Mouse (Mus musculus): ENCODE data around the gene Tbx19. TPM values are rescaled to one million over a fixed set of nuclear protein-coding genes. Genes with fewer than 3 reads are reported as not detected.

Tbx19 gene
- polyA plus RNA-seq, 1 experiment from 2014 or later: not detected

DNA sequence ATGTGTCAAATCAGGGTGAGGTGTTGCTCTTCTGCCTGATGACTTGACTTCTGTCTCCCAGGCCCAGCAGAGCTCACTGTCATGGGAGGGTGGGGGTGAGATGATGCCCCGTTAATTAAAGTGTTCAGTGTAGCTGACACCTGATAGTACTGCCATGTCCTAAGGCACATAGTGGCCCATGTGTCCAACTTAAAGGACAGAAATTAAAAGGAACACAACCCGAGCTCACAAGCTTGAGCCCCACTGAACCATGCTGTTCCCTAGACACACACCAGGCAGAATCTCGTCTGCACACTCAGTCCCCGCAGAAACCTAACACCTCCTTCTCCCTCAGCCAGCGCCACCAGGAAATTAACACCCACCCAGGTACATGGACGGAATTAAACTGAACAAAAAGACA lies 4.3 kb upstream of the Tbx19 start:
- Histone ChIP-seq H3K9me3 (ENCODE audit: low read length) (0 out of 2 replicates have a peak, but pooled peaks cover 5% of the 10 kb centered on the region), H3K9ac (replicated peaks; ENCODE audit: low read length) (no peak overlapping the region), H3K27ac (ENCODE audit: low read length) (no peak overlapping the region), H3K27me3 (ENCODE audit: insufficient read depth, low read length) (no peaks in the 10 kb centered on the region), H3K4me3 (ENCODE audit: low read length) (no peak overlapping the region), H3K4me1 (ENCODE audit: insufficient read depth, low read length) (no peaks in the 10 kb centered on the region), H3K36me3 (ENCODE audit: insufficient read depth, low read length) (no peaks in the 10 kb centered on the region), H3K4me2 (replicated peaks; ENCODE audit: low read depth, low read length) (no peak overlapping the region)
- 40% methylated on average over 6 of the region's 6 CpGs for WGBS
- ATAC-seq (ENCODE audit: low FRiP score, low TSS enrichment): peak; percentile 61

GRCm38 (mm10) chr1:165158841-165159240 lies 1.7 kb downstream of the Tbx19 start:
- Histone ChIP-seq H3K4me1 (ENCODE audit: insufficient read depth, low read length) (no peaks in the 10 kb centered on the region), H3K9ac (replicated peaks; ENCODE audit: low read length) (no peak overlapping the region), H3K27me3 (ENCODE audit: insufficient read depth, low read length) (no peaks in the 10 kb centered on the region), H3K9me3 (ENCODE audit: low read length) (no peaks in the 10 kb centered on the region), H3K27ac (ENCODE audit: low read length) (no peak overlapping the region), H3K4me2 (replicated peaks; ENCODE audit: low read depth, low read length) (no peak overlapping the region), H3K36me3 (ENCODE audit: insufficient read depth, low read length) (no peaks in the 10 kb centered on the region), H3K4me3 (ENCODE audit: low read length) (no peak overlapping the region)
- 76% methylated on average over 10 of the region's 10 CpGs for WGBS
- ATAC-seq (ENCODE audit: low FRiP score, low TSS enrichment): no peak

DNA sequence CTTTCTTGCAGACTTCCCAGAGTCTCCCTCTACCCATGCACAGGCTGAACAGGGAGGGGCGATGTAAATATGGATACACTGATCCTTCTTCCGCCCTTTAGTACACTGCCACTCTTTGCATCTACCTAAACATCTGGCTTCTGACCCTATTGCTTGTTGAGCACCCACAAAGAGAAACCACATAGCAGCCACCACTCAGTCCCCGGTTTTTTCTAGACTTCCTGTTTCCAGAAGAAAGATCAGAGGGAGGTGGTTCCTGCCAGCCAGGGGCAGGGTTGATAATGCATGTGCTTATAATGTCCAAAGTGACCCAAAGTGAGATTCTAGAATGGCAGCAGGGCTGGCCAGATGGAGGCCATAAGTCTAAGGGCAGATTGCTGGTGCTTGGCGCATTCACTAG lies 6.4 kb downstream of the Tbx19 start:
- 68% methylated on average over 4 of the region's 4 CpGs for WGBS

DNA sequence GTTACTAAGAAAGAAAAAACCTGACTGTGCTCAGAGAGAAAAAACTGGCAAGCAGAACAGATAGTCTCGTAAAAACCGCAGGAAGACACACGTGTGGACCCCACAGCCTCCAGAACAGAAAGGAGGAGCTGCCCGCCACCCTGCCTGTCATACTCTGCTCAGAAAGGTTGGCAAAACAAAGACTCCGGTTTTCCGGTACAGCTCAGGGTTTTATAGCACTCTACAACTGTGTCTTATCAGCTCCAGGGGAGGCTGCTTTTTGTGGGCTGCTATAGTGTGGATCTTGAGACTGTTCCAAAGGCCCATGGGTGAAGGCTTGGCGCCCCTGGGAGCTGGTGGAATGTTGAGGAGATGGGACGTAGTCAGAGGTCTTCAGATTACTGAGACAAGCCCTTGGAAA lies 9.4 kb downstream of the Tbx19 start:
- H3K4me3 ChIP-seq (ENCODE audit: low read length): no peak overlapping the region
- no peaks in the 10 kb centered on the region for H3K27me3 ChIP-seq (ENCODE audit: insufficient read depth, low read length)
- no peak overlapping the region for H3K9ac ChIP-seq (replicated peaks; ENCODE audit: low read length)
- H3K27ac ChIP-seq (ENCODE audit: low read length): no peak overlapping the region
- 42% methylated on average over 8 of the region's 8 CpGs for WGBS
- no peak for ATAC-seq (ENCODE audit: low FRiP score, low TSS enrichment)
- no peak overlapping the region for H3K4me2 ChIP-seq (replicated peaks; ENCODE audit: low read depth, low read length)
- no peaks in the 10 kb centered on the region for H3K4me1 ChIP-seq (ENCODE audit: insufficient read depth, low read length)
- no peaks in the 10 kb centered on the region for H3K36me3 ChIP-seq (ENCODE audit: insufficient read depth, low read length)
- H3K9me3 ChIP-seq (ENCODE audit: low read length): no peaks in the 10 kb centered on the region

More for the DNA sequence above, 6.4 kb downstream of the Tbx19 start:
- H3K36me3 ChIP-seq (ENCODE audit: insufficient read depth, low read length): no peaks in the 10 kb centered on the region
- H3K4me3 ChIP-seq (ENCODE audit: low read length): no peak overlapping the region
- no peak for ATAC-seq (ENCODE audit: low FRiP score, low TSS enrichment)
- no peak overlapping the region for H3K4me2 ChIP-seq (replicated peaks; ENCODE audit: low read depth, low read length)
- no peaks in the 10 kb centered on the region for H3K27me3 ChIP-seq (ENCODE audit: insufficient read depth, low read length)
- H3K27ac ChIP-seq (ENCODE audit: low read length): no peak overlapping the region
- H3K4me1 ChIP-seq (ENCODE audit: insufficient read depth, low read length): no peaks in the 10 kb centered on the region
- H3K9me3 ChIP-seq (ENCODE audit: low read length): no peaks in the 10 kb centered on the region
- no peak overlapping the region for H3K9ac ChIP-seq (replicated peaks; ENCODE audit: low read length)

DNA sequence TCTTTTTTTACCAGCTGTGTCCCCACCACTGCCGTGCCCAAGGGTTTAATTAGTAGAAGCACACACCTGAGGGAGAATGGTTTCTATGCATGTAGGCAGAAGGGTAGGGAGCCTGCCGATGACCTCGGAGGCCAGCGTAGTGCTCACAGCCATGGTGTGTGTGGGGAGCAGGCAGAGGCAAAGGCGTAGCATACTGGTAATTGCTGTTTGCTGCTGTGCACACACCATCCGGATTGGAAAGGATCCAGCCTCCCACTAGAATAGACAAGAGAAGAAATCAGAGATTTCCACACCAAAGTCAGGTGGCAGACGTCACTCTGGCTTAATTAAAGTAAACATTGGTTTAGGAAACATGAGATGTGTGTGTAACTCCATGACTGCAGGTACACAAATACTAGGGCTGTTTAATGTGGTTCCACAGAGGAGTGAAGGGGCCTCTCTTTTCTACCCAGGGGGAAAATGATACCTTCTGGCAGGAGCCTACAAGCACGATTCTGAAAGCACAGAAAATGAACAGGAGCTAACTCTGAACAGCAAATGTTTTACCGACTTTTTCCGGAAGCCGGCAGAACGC lies 18.1 kb downstream of the Tbx19 start:
- H3K4me2 ChIP-seq (replicated peaks; ENCODE audit: low read depth, low read length): no peak overlapping the region
- H3K9me3 ChIP-seq (ENCODE audit: low read length): peaks cover 4% of the 10 kb centered on the region; the same call in 1 of the 2 replicates
- H3K9ac ChIP-seq (replicated peaks; ENCODE audit: low read length): no peak overlapping the region
- WGBS: 42% methylated on average over 12 of the region's 12 CpGs
- no peak overlapping the region for H3K27ac ChIP-seq (ENCODE audit: low read length)
- no peaks in the 10 kb centered on the region for H3K4me1 ChIP-seq (ENCODE audit: insufficient read depth, low read length)
- peak; percentile 79 for ATAC-seq (ENCODE audit: low FRiP score, low TSS enrichment)
- no peaks in the 10 kb centered on the region for H3K27me3 ChIP-seq (ENCODE audit: insufficient read depth, low read length)
- no peak overlapping the region for H3K4me3 ChIP-seq (ENCODE audit: low read length)
- no peaks in the 10 kb centered on the region for H3K36me3 ChIP-seq (ENCODE audit: insufficient read depth, low read length)

GRCm38 (mm10) chr1:165140227-165140626 lies 20.3 kb downstream of the Tbx19 start:
- H3K4me3 ChIP-seq (ENCODE audit: low read length): no peak overlapping the region
- H3K4me1 ChIP-seq (ENCODE audit: insufficient read depth, low read length): no peaks in the 10 kb centered on the region
- ATAC-seq (ENCODE audit: low FRiP score, low TSS enrichment): no peak
- no peak overlapping the region for H3K9ac ChIP-seq (replicated peaks; ENCODE audit: low read length)
- no peak overlapping the region for H3K4me2 ChIP-seq (replicated peaks; ENCODE audit: low read depth, low read length)
- no peaks in the 10 kb centered on the region for H3K27me3 ChIP-seq (ENCODE audit: insufficient read depth, low read length)
- 77% methylated on average over 3 of the region's 3 CpGs for WGBS
- no peaks in the 10 kb centered on the region for H3K36me3 ChIP-seq (ENCODE audit: insufficient read depth, low read length)
- no peak overlapping the region for H3K27ac ChIP-seq (ENCODE audit: low read length)
- peaks cover 4% of the 10 kb centered on the region; the same call in 1 of the 2 replicates for H3K9me3 ChIP-seq (ENCODE audit: low read length)

DNA sequence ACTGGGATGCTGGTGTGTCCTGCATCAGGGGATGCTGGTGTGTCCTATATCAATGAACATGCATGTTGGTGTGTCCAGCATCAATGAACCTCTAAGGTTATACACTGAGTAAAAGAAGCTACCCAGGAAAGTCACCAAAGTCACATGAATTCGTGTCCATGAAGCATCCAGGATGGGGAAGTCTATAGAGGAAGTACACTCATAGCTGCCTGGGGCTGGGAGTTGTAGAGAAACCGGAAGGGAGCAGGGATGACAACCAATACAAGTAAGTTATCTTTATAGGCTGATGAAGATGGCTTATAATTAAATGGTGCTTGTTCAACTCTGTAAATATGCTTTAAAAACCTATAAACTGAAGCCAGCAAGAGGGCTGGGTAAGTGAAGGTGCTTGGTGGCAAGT lies 26.7 kb downstream of the Tbx19 start:
- Histone ChIP-seq H3K27me3 (ENCODE audit: insufficient read depth, low read length) (no peaks in the 10 kb centered on the region), H3K4me2 (replicated peaks; ENCODE audit: low read depth, low read length) (no peak overlapping the region), H3K27ac (ENCODE audit: low read length) (no peak overlapping the region), H3K4me1 (ENCODE audit: insufficient read depth, low read length) (no peaks in the 10 kb centered on the region), H3K9ac (replicated peaks; ENCODE audit: low read length) (no peak overlapping the region), H3K4me3 (ENCODE audit: low read length) (no peak overlapping the region), H3K36me3 (ENCODE audit: insufficient read depth, low read length) (no peaks in the 10 kb centered on the region), H3K9me3 (ENCODE audit: low read length) (no peaks in the 10 kb centered on the region)
- 68% methylated on average over 2 of the region's 2 CpGs for WGBS
- ATAC-seq (ENCODE audit: low FRiP score, low TSS enrichment): no peak

GRCm38 (mm10) chr1:165133279-165133678 lies 27.3 kb downstream of the Tbx19 start:
- Histone ChIP-seq H3K4me2 (replicated peaks; ENCODE audit: low read depth, low read length) (no peak overlapping the region), H3K9me3 (ENCODE audit: low read length) (no peaks in the 10 kb centered on the region), H3K36me3 (ENCODE audit: insufficient read depth, low read length) (no peaks in the 10 kb centered on the region), H3K27me3 (ENCODE audit: insufficient read depth, low read length) (no peaks in the 10 kb centered on the region), H3K4me1 (ENCODE audit: insufficient read depth, low read length) (no peaks in the 10 kb centered on the region), H3K27ac (ENCODE audit: low read length) (no peak overlapping the region), H3K4me3 (ENCODE audit: low read length) (no peak overlapping the region), H3K9ac (replicated peaks; ENCODE audit: low read length) (no peak overlapping the region)
- ATAC-seq (ENCODE audit: low FRiP score, low TSS enrichment): no peak
- WGBS: 57% methylated on average over 5 of the region's 5 CpGs

- no peak overlapping the region for H3K9ac ChIP-seq (replicated peaks; ENCODE audit: low read length)
- no peak overlapping the region for H3K4me3 ChIP-seq (ENCODE audit: low read length)
- no peak overlapping the region for H3K27ac ChIP-seq (ENCODE audit: low read length)
- no peaks in the 10 kb centered on the region for H3K9me3 ChIP-seq (ENCODE audit: low read length)
- no peaks in the 10 kb centered on the region for H3K27me3 ChIP-seq (ENCODE audit: insufficient read depth, low read length)
- no peak overlapping the region for H3K4me2 ChIP-seq (replicated peaks; ENCODE audit: low read depth, low read length)
- peak; percentile 23; the same call in 1 of the 2 replicates for ATAC-seq (ENCODE audit: low FRiP score, low TSS enrichment)
- 74% methylated on average over 14 of the region's 14 CpGs for WGBS
- no peaks in the 10 kb centered on the region for H3K4me1 ChIP-seq (ENCODE audit: insufficient read depth, low read length)
- no peaks in the 10 kb centered on the region for H3K36me3 ChIP-seq (ENCODE audit: insufficient read depth, low read length)
These were observed 28.2 kb downstream of the Tbx19 start for GRCm38 (mm10) chr1:165132187-165132877.

DNA sequence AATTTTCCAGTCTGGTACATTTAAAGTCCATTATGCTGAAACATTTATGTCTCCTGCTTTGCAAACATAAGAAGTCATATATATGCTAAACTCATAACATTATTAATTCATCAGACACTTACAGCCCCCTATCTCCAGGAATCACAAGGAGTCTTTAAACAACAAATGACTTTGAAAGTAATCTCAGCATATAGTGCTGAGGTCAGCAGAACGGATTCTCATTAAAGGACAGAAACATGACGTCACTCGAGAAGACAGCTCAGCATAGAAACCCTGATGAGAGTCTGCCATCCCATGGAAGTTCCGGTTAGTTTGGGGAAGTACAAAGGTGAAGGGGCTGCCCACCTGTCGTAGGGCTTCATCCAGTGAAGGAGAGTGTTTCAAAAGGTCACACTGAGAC lies 31.0 kb downstream of the Tbx19 start:
- no peaks in the 10 kb centered on the region for H3K36me3 ChIP-seq (ENCODE audit: insufficient read depth, low read length)
- H3K27ac ChIP-seq (ENCODE audit: low read length): no peak overlapping the region
- no peaks in the 10 kb centered on the region for H3K4me1 ChIP-seq (ENCODE audit: insufficient read depth, low read length)
- H3K9ac ChIP-seq (replicated peaks; ENCODE audit: low read length): no peak overlapping the region
- H3K9me3 ChIP-seq (ENCODE audit: low read length): no peaks in the 10 kb centered on the region
- no peaks in the 10 kb centered on the region for H3K27me3 ChIP-seq (ENCODE audit: insufficient read depth, low read length)
- WGBS: 61% methylated on average over 5 of the region's 5 CpGs
- H3K4me3 ChIP-seq (ENCODE audit: low read length): no peak overlapping the region
- H3K4me2 ChIP-seq (replicated peaks; ENCODE audit: low read depth, low read length): no peak overlapping the region
- ATAC-seq (ENCODE audit: low FRiP score, low TSS enrichment): no peak
